Mouse (Mus musculus) mammary gland, adult 2 months (tissue): Measurements from ENCODE around the gene Smyd4. TPM values are rescaled to one million over a fixed set of nuclear protein-coding genes. Genes with fewer than 3 reads are reported as not detected.

Source experiments
- polyA plus RNA-seq: library from polyadenylated mRNA; depleted of rRNA; stranded (reverse); fragments of >200 nt; gene quantifications from 2 replicates; pipeline ENCODE4 v1.2.3, GENCODE M21; 2012; ENCODE audit warnings: low replicate concordance; rRNA removed

The Smyd4 gene
- polyA plus RNA-seq, result 5.0 and 5.2 TPM in 2 replicates

DNA sequence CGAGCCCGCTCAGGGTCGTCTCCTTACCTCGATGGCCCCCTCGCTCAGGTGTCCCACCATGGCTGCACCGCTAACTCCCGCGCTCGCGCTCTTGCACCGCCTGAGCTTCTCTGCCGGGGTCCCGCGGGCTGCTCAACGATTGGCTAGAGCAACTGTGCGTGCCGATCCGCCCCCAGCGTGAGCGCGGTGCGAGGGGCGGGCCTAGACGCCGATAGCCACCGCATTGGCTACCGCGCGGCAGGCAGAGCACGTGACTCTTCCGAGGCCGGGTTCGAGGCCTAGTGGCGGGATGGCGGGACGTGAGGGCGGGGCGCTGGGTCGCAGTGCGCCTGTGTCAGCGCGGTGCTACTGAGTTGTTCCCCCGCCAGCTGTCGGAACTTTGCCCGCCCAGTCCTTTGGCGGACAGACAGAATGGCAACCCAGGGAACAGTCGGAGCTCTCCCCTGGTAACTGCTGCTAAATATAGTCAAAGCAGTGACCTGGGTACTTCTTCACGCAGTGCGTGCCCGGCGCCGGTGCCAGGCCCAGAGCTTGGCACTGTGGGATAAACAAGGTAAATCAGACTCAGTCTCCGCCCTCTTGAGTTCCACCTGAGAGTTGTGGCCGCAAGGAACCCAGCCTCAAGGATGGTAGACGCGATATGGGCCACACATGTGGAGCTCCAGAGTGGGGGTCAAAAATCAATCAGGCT lies at the start of gene Smyd4, which contains the start of gene Rpa1:
Gene Smyd4 (plus strand): TSS at position 235 of the 691 bp plus-strand sequence.
Gene Rpa1 (minus strand): TSS at position 126 of the 691 bp plus-strand sequence.

DNA sequence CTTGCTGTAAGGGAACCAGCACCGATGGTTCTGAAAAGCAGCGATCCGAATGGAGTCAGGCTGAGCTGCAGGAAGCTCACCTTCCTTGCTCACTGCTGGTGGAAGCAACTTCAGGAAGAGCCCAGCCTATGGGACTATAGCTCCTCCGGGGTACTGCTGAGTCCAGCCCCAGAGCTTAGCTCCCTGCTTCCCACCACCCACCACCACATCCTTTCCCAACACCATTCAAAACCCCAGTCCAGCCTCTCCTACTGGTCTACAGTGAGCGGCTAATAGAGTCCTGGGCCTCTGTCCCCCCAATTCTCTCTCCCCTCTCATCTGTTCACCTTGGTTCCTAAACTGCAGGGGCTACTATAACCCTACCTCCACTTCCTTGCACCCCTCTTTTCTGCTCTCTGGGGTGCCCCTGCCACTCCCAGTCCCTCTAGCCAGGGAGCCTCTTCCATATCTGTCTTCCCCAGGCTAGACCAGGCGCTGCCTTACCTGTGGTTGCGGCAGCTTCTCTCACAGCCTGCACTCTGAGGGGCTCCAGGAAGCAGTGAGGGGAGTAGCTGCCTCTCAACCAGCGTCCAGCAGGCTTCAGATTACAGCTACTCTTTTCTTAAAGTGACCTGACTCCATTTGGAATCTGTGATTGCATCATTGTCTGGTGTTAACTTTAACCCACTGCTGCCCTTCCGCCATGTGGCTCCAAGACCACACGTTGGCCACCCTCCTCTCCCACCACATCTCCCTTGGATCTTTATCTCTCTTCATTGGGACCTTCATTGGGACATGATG lies 74.0 kb downstream of the Smyd4 start, which contains the start of gene Serpinf1:
Gene Serpinf1 (minus strand): TSS at position 689 of the 780 bp plus-strand sequence.

DNA sequence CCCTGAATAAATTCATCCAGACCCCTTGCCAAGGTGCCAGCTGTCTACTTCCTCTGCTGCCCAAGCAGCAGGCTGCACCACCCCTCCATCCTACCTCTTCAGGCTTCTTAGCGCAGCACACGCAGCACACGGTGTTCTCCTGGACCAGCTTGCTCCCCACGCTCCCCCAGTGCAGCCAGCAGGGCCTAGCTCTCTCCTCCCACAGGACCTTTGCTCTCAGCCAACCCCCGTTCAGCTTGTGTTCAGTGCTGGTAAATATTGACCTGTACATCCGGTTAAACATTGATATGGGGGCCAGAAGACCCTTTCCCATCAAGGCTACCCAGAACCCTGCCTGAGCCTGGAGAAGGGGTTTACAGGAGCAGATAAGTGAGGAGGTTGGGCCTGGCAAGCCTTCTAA lies 91.1 kb downstream of the Smyd4 start, which contains the start of gene Serpinf2:
Gene Serpinf2 (minus strand): TSS at position 229 of the 400 bp plus-strand sequence.

DNA sequence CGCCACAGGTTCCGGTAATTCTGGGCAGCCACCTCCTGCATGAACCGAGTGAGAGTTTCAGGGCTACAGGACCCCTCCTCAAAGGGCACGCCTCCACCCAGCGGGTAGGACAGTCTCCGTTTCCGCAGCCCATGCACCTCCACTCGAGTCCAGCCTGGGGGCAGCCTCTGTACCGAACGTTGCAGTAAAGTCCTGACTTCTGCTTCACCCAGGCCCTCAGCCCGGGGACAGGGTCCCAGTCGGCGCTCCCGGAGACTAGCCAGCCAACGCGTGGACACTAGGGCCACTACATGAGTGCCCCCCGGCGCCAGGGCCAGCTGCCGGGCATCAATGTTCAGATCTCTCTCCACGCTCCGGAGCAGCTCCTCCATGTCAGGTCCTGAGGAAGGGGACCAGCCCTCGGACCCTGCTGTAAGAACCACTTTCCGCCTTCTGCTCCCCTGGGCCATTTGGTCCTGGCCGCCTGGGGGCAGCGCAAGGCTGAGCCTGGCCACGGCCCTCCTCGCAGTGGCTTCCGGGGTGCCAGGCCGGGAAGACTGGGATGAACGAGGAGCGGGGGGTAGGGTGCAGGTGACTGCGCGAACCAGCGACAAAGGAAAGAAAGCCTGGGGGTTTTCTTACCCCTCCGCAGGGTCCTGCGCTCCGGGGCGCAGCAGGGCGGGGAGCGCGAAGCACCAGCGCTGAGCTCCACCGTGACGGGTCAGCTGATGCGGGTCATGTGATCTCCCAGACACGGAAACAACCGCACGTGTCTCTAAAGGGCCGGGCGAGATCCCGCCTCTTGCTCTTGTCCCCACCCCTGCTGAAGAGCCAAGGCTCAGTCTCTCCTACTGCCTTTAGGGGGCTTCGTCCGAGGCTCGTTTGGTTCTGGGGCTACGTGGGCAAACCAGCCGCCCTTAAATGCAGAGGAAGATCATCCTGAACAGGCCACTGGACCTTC lies 106.0 kb downstream of the Smyd4 start, which contains the start of gene Wdr81:
Gene Wdr81 (minus strand): TSS at position 727 of the 940 bp plus-strand sequence.

Other genes with a start within 250 kb of the Smyd4 start
- 24.5 and 47.7 TPM in 2 replicates for gene Hic1, start 178.9 kb upstream of the Smyd4 start, polyA plus RNA-seq
- gene Ovca2, start 169.6 kb upstream of the Smyd4 start, polyA plus RNA-seq, result 14.5 and 35.7 TPM in 2 replicates
- 39.7 and 50.6 TPM in 2 replicates for gene Dph1, start 157.2 kb upstream of the Smyd4 start, polyA plus RNA-seq
- gene Rtn4rl1, start 154.7 kb upstream of the Smyd4 start, polyA plus RNA-seq, result 12.4 and 17.9 TPM in 2 replicates
- 15.8 and 22.2 TPM in 2 replicates for gene Rpa1, start 109 bp upstream of the Smyd4 start, polyA plus RNA-seq
- 737 and 913 TPM in 2 replicates for gene Serpinf1, start 74.3 kb downstream of the Smyd4 start, polyA plus RNA-seq
- gene Serpinf2, start 91.2 kb downstream of the Smyd4 start, polyA plus RNA-seq, result 0.50 and 4.5 TPM in 2 replicates
- gene Wdr81, start 106.3 kb downstream of the Smyd4 start, polyA plus RNA-seq, result 18.9 and 37.8 TPM in 2 replicates
- 53.5 and 54.9 TPM in 2 replicates for gene Tlcd2, start 113.3 kb downstream of the Smyd4 start, polyA plus RNA-seq
- 68.6 and 111 TPM in 2 replicates for gene Prpf8, start 138.4 kb downstream of the Smyd4 start, polyA plus RNA-seq
- gene Rilp, start 161.7 kb downstream of the Smyd4 start, polyA plus RNA-seq, result 11.6 and 19.6 TPM in 2 replicates
- 23.6 and 35.5 TPM in 2 replicates for gene Scarf1, start 165.1 kb downstream of the Smyd4 start, polyA plus RNA-seq
- 47.2 and 65.6 TPM in 2 replicates for gene Slc43a2, start 183.3 kb downstream of the Smyd4 start, polyA plus RNA-seq
- 52.6 and 82.6 TPM in 2 replicates for gene Pitpna, start 239.7 kb downstream of the Smyd4 start, polyA plus RNA-seq